Mouse (Mus musculus) heart, postnatal 0 days (tissue): ENCODE measurements around the gene Ptpn11. TPM values are rescaled to one million over a fixed set of nuclear protein-coding genes. Genes with fewer than 3 reads are reported as not detected.

Source experiments
- ATAC-seq: fragments of 200-750 bp; cut with Nextera tagmentation; 2 replicates; pipeline ENCODE4 v1.8.0; 2017; ENCODE audit warnings: low read depth, moderate number of reproducible peaks, moderate library complexity; ENCODE audit not compliant: insufficient read depth
- DNase-seq: peaks from one replicate; pipeline ENCODE4 v3.0.0-alpha.2; 2016; ENCODE audit warnings: low spot score
- H3K27ac ChIP-seq: fragments of 300-500 bp; sonication (generic); 2 replicates; pipeline ENCODE4 v1.5.1; 2014; ENCODE audit warnings: low read depth, mild to moderate bottlenecking
- H3K27me3 ChIP-seq: fragments of 300-500 bp; sonication (generic); 2 replicates; pipeline ENCODE4 v1.6.1; 2014; ENCODE audit warnings: low read length, mixed read lengths; ENCODE audit not compliant: control insufficient read depth, insufficient read depth
- H3K36me3 ChIP-seq: fragments of 300-500 bp; sonication (generic); replicated peaks from 2 replicates; pipeline ENCODE4 v1.6.1; 2014; ENCODE audit warnings: low read length, mixed read lengths; ENCODE audit not compliant: control insufficient read depth, insufficient read depth
- H3K4me1 ChIP-seq: fragments of 300-500 bp; sonication (generic); 2 replicates; pipeline ENCODE4 v1.6.1; 2014; ENCODE audit warnings: antibody characterized with exemption; ENCODE audit not compliant: control insufficient read depth, insufficient read depth
- H3K4me2 ChIP-seq: fragments of 300-500 bp; sonication (generic); 2 replicates; pipeline ENCODE4 v1.6.1; 2014; ENCODE audit warnings: low read depth, mild to moderate bottlenecking, low read length, moderate library complexity
- H3K4me3 ChIP-seq: fragments of 300-500 bp; sonication (generic); 2 replicates; pipeline ENCODE4 v1.5.1; 2014; ENCODE audit warnings: low read depth, low read length
- H3K9ac ChIP-seq: fragments of 300-500 bp; sonication (generic); replicated peaks from 2 replicates; pipeline ENCODE4 v1.6.1; 2014; ENCODE audit warnings: low read depth, low read length, mixed read lengths
- H3K9me3 ChIP-seq: fragments of 300-500 bp; sonication (generic); replicated peaks from 2 replicates; pipeline ENCODE4 v1.6.1; 2016; ENCODE audit warnings: low read length; ENCODE audit not compliant: control insufficient read depth
- CTCF ChIP-seq: IDR thresholded peaks from 2 replicates; pipeline ENCODE4 v1.5.1; 2016; ENCODE audit warnings: antibody characterized with exemption, control low read depth, low read depth
- EP300 ChIP-seq: IDR thresholded peaks from 2 replicates; pipeline ENCODE4 v1.6.1; 2016; ENCODE audit warnings: antibody characterized with exemption, low read depth
- WGBS: fragments of 180-500 bp; shearing (Covaris S2); extraction: QIAGEN DNeasy Blood & Tissue Kit; methylation state at CpG from one replicate; pipeline ENCODE4 v1.1.7; 2014; 5-methylcytosine and 5-hydroxymethylcytosine counted together
- polyA plus RNA-seq: library from polyadenylated mRNA; unstranded; fragments of >200 nt; fragmentation: Nextera tagmentation; extraction: Ambion mirVana; gene quantifications from 2 replicates; pipeline ENCODE4 v1.2.1, GENCODE M21; 2015
- total RNA-seq: library from RNA; depleted of rRNA; stranded (reverse); fragments of >200 nt; gene quantifications from 2 replicates; pipeline ENCODE4 v1.2.3, GENCODE M21; 2014; ENCODE audit warnings: low replicate concordance

Gene Ptpn11
- total and polyA plus RNA-seq, 2 experiments from 2014 or later: 24.7 to 45.5 TPM

- 66% methylated on average over 3 of the region's 3 CpGs for WGBS
- ATAC-seq: no peak
- TF ChIP-seq EP300 (no peak), CTCF (no peak)
Measured at GRCm38 (mm10) chr5:121106913-121107312, 84.3 kb downstream of the Ptpn11 start.

GRCm38 (mm10) chr5:121100886-121101580 is 90.2 kb downstream of the Ptpn11 start:
- no peak for TF ChIP-seq CTCF
- no peak for TF ChIP-seq EP300
- no peaks in the 10 kb centered on the region for H3K27me3 ChIP-seq
- H3K9me3 ChIP-seq: no peaks in the 10 kb centered on the region
- WGBS: 73% methylated on average over 9 of the region's 9 CpGs
- H3K27ac ChIP-seq: no peak overlapping the region
- no peaks in the 10 kb centered on the region for H3K4me1 ChIP-seq
- DNase-seq (no peak), ATAC-seq (no peak)
- H3K4me3 ChIP-seq: no peak overlapping the region
- no peak overlapping the region for H3K4me2 ChIP-seq
- no peak overlapping the region for H3K9ac ChIP-seq
- no peaks in the 10 kb centered on the region for H3K36me3 ChIP-seq

More at GRCm38 (mm10) chr5:121106913-121107312, 84.3 kb downstream of the Ptpn11 start:
- DNase-seq: no peak
- Histone ChIP-seq H3K9ac (no peak overlapping the region), H3K4me1 (no peaks in the 10 kb centered on the region), H3K27me3 (no peaks in the 10 kb centered on the region), H3K27ac (no peak overlapping the region), H3K4me2 (no peak overlapping the region), H3K4me3 (no peak overlapping the region), H3K9me3 (no peaks in the 10 kb centered on the region), H3K36me3 (no peaks in the 10 kb centered on the region)

GRCm38 (mm10) chr5:121100095-121100494 is 91.1 kb downstream of the Ptpn11 start:
- Histone ChIP-seq H3K4me1 (no peaks in the 10 kb centered on the region), H3K4me2 (no peak overlapping the region), H3K36me3 (no peaks in the 10 kb centered on the region), H3K9ac (no peak overlapping the region), H3K27me3 (no peaks in the 10 kb centered on the region), H3K4me3 (no peak overlapping the region), H3K9me3 (no peaks in the 10 kb centered on the region), H3K27ac (no peak overlapping the region)
- 21% methylated on average over 2 of the region's 2 CpGs for WGBS
- no peak for TF ChIP-seq CTCF
- no peak for TF ChIP-seq EP300
- no peak for DNase-seq
- ATAC-seq: no peak

- no peaks in the 10 kb centered on the region for H3K36me3 ChIP-seq
- no peak overlapping the region for H3K4me2 ChIP-seq
- H3K4me3 ChIP-seq: no peak overlapping the region
- no peak overlapping the region for H3K27ac ChIP-seq
- no peak overlapping the region for H3K9ac ChIP-seq
- no peaks in the 10 kb centered on the region for H3K27me3 ChIP-seq
- no peaks in the 10 kb centered on the region for H3K4me1 ChIP-seq
- DNase-seq: no peak
- no peak for TF ChIP-seq CTCF
- no peak for TF ChIP-seq EP300
- WGBS: 72% methylated on average over 4 of the region's 4 CpGs
- no peak for ATAC-seq
- H3K9me3 ChIP-seq: no peaks in the 10 kb centered on the region
Measured at GRCm38 (mm10) chr5:121097970-121098369, 93.2 kb downstream of the Ptpn11 start.

- no peak for TF ChIP-seq EP300
- no peak for TF ChIP-seq CTCF
- no peak for ATAC-seq
- Histone ChIP-seq H3K9me3 (no peaks in the 10 kb centered on the region), H3K9ac (no peak overlapping the region), H3K36me3 (no peaks in the 10 kb centered on the region), H3K4me3 (no peak overlapping the region), H3K4me2 (no peak overlapping the region), H3K27ac (no peak overlapping the region), H3K4me1 (no peaks in the 10 kb centered on the region), H3K27me3 (no peaks in the 10 kb centered on the region)
- 80% methylated on average over 5 of the region's 5 CpGs for WGBS
- DNase-seq: no peak
Measured at GRCm38 (mm10) chr5:121096744-121097143, 94.5 kb downstream of the Ptpn11 start.

GRCm38 (mm10) chr5:121093281-121093680 is 97.9 kb downstream of the Ptpn11 start:
- TF ChIP-seq CTCF: no peak
- Histone ChIP-seq H3K9me3 (no peaks in the 10 kb centered on the region), H3K27ac (no peak overlapping the region), H3K4me1 (no peaks in the 10 kb centered on the region), H3K36me3 (no peaks in the 10 kb centered on the region), H3K9ac (no peak overlapping the region), H3K27me3 (no peaks in the 10 kb centered on the region), H3K4me2 (no peak overlapping the region), H3K4me3 (no peak overlapping the region)
- DNase-seq: no peak
- WGBS: 71% methylated on average over 3 of the region's 3 CpGs
- ATAC-seq: no peak
